Mouse (Mus musculus) midbrain, embryonic 14.5 days (tissue): ENCODE measurements around the gene Hps6. TPM values are rescaled to one million over a fixed set of nuclear protein-coding genes. Genes with fewer than 3 reads are reported as not detected.

Experiments
- ATAC-seq: fragments of 200-750 bp; cut with Nextera tagmentation; 2 replicates; pipeline ENCODE4 v1.8.0; 2017; ENCODE audit warnings: moderate number of reproducible peaks, moderate library complexity; ENCODE audit not compliant: low FRiP score, low TSS enrichment
- DNase-seq: peaks from one replicate; pipeline ENCODE4 v3.0.0-alpha.2; 2015
- H3K27ac ChIP-seq: fragments of 300-500 bp; sonication (generic); replicated peaks from 2 replicates; pipeline ENCODE4 v1.5.1; 2014; ENCODE audit warnings: mild to moderate bottlenecking, low read depth, low read length, moderate library complexity
- H3K27me3 ChIP-seq: fragments of 300-500 bp; sonication (generic); 2 replicates; pipeline ENCODE4 v1.6.1; 2014; ENCODE audit warnings: low read length, control low read depth, mixed read lengths; ENCODE audit not compliant: control insufficient read depth, insufficient read depth
- H3K36me3 ChIP-seq: fragments of 300-500 bp; sonication (generic); 2 replicates; pipeline ENCODE4 v1.6.1; 2014; ENCODE audit warnings: low read length, control low read depth; ENCODE audit not compliant: control insufficient read depth, insufficient read depth
- H3K4me1 ChIP-seq: fragments of 300-500 bp; sonication (generic); 2 replicates; pipeline ENCODE4 v1.6.1; 2014; ENCODE audit warnings: mild to moderate bottlenecking, antibody characterized with exemption, low read length, control low read depth; ENCODE audit not compliant: control insufficient read depth, insufficient read depth
- H3K4me2 ChIP-seq: fragments of 300-500 bp; sonication (generic); 2 replicates; pipeline ENCODE4 v1.6.1; 2014; ENCODE audit warnings: mild to moderate bottlenecking, low read length, moderate library complexity
- H3K4me3 ChIP-seq: fragments of 300-500 bp; sonication (generic); replicated peaks from 2 replicates; pipeline ENCODE4 v1.5.1; 2014; ENCODE audit warnings: low read depth, low read length
- H3K9ac ChIP-seq: fragments of 300-500 bp; sonication (generic); replicated peaks from 2 replicates; pipeline ENCODE4 v1.6.1; 2014; ENCODE audit warnings: mild to moderate bottlenecking, low read length, moderate library complexity
- H3K9me3 ChIP-seq: fragments of 300-500 bp; sonication (generic); 2 replicates; pipeline ENCODE4 v1.6.1; 2016; ENCODE audit warnings: low read length, control low read depth, mixed read lengths; ENCODE audit not compliant: control insufficient read depth
- WGBS: fragments of 180-500 bp; shearing (Covaris S2); extraction: QIAGEN DNeasy Blood & Tissue Kit; methylation state at CpG from one replicate; pipeline ENCODE4 v1.1.7; 2014; 5-methylcytosine and 5-hydroxymethylcytosine counted together
- polyA plus RNA-seq: library from polyadenylated mRNA; unstranded; fragments of >200 nt; fragmentation: Nextera tagmentation; extraction: Ambion mirVana; gene quantifications from 2 replicates; pipeline ENCODE4 v1.2.1, GENCODE M21; 2014

The Hps6 gene
- polyA plus RNA-seq, 1 experiment from 2014 or later, result 1.5 TPM

DNA sequence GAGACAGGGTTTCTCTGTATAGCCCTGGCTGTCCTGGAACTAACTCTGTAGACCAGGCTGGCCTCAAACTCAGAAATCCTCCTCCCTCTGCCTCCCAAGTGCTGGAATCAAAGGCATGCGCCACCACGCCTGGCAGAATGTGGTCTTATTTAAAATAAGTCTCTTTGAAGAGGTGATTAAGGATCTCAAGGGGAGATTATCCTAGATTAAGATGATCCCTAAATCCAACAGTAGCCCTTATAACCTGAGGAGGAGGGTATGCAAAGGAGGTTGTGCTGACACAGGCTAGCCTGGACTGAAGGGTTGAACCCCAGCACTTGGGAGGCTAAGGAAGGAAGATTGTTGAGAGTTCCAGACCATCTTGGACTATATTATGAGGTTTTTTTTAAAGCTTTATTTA lies 12.7 kb downstream of the Hps6 start:
- H3K9ac ChIP-seq, result no peak overlapping the region
- H3K27me3 ChIP-seq, result no peaks in the 10 kb centered on the region
- H3K4me2 ChIP-seq, result no peak overlapping the region
- no peaks in the 10 kb centered on the region for H3K4me1 ChIP-seq
- no peaks in the 10 kb centered on the region for H3K9me3 ChIP-seq
- DNase-seq, result no peak
- no peaks in the 10 kb centered on the region for H3K36me3 ChIP-seq
- WGBS, result 47% methylated on average over 2 of the region's 2 CpGs
- no peak for ATAC-seq
- no peak overlapping the region for H3K4me3 ChIP-seq
- no peak overlapping the region for H3K27ac ChIP-seq

- H3K4me3 ChIP-seq, result no peak overlapping the region
- no peaks in the 10 kb centered on the region for H3K9me3 ChIP-seq
- H3K4me1 ChIP-seq, result no peaks in the 10 kb centered on the region
- ATAC-seq, result no peak
- H3K4me2 ChIP-seq, result no peak overlapping the region
- no peak for DNase-seq
- no peak overlapping the region for H3K9ac ChIP-seq
- 0 out of 2 replicates have a peak, but pooled peaks cover under 1% of the 10 kb centered on the region for H3K36me3 ChIP-seq
- no peaks in the 10 kb centered on the region for H3K27me3 ChIP-seq
- H3K27ac ChIP-seq, result no peak overlapping the region
- WGBS, result 80% methylated on average over 6 of the region's 6 CpGs
These were observed 21.7 kb downstream of the Hps6 start for GRCm38 (mm10) chr19:46024959-46025358.

GRCm38 (mm10) chr19:46026567-46026966 lies 23.3 kb downstream of the Hps6 start:
- Histone ChIP-seq H3K4me1 (no peaks in the 10 kb centered on the region), H3K27ac (no peak overlapping the region), H3K36me3 (peaks cover 15% of the 10 kb centered on the region), H3K4me3 (no peak overlapping the region), H3K9me3 (no peaks in the 10 kb centered on the region), H3K27me3 (no peaks in the 10 kb centered on the region), H3K4me2 (no peak overlapping the region), H3K9ac (no peak overlapping the region)
- ATAC-seq, result no peak
- WGBS, result 53% methylated on average over 8 of the region's 8 CpGs
- DNase-seq, result no peak

GRCm38 (mm10) chr19:46028747-46029320 lies 25.5 kb downstream of the Hps6 start:
- H3K36me3 ChIP-seq, result peaks cover 38% of the 10 kb centered on the region
- 77% methylated on average over 11 of the region's 11 CpGs for WGBS
- H3K4me1 ChIP-seq, result no peaks in the 10 kb centered on the region
- ATAC-seq (no peak), DNase-seq (no peak)
- H3K4me3 ChIP-seq, result no peak overlapping the region
- H3K4me2 ChIP-seq, result no peak overlapping the region
- no peaks in the 10 kb centered on the region for H3K9me3 ChIP-seq
- no peaks in the 10 kb centered on the region for H3K27me3 ChIP-seq
- no peak overlapping the region for H3K9ac ChIP-seq
- no peak overlapping the region for H3K27ac ChIP-seq

- ATAC-seq, result no peak
- WGBS, result 95% methylated on average over 1 of the region's 1 CpGs
- DNase-seq, result no peak
- Histone ChIP-seq H3K27me3 (no peaks in the 10 kb centered on the region), H3K9ac (no peak overlapping the region), H3K4me3 (no peak overlapping the region), H3K27ac (no peak overlapping the region), H3K4me2 (no peak overlapping the region), H3K36me3 (peaks cover 46% of the 10 kb centered on the region), H3K9me3 (no peaks in the 10 kb centered on the region), H3K4me1 (no peaks in the 10 kb centered on the region)
These were observed 26.3 kb downstream of the Hps6 start for GRCm38 (mm10) chr19:46029652-46030051.

DNA sequence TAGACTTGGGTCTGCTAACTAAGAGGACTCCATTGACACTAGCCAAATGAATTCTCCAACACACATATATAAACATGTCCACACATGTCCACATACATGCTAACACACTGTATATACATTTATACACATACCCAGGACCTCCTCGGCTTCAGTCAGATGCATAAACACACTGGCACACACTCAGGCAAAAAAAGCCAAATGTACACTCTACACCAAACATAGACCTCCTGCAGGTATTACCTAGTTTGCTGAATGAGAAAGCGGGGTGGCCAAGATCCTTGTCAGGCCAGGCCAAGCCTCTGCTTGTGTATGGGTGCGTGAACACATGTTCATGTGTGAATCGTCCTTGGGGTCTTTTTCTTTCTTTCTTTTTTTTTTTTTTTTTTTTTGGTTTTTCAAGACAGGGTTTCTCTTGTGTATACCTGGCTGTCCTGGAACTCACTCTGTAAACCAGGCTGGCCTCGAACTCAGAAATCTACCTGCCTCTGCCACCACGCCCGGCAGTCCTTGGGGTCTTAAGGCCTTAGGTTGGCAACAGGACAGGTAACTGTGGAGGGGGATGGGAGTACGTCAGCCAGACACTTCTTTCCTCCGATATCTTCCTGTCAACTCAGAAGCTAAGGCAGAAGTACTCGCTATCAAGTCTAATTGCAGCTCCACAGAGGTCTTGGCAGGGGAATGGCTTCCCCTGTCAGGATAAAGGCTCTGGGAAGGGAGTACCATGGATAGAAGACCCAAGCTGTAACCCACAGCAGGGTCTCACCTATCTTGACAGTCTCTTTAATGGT lies 27.1 kb downstream of the Hps6 start:
- ATAC-seq (no peak), DNase-seq (no peak)
- H3K27me3 ChIP-seq, result no peaks in the 10 kb centered on the region
- 97% methylated on average over 10 of the region's 10 CpGs for WGBS
- H3K9me3 ChIP-seq, result no peaks in the 10 kb centered on the region
- H3K36me3 ChIP-seq, result peaks cover 54% of the 10 kb centered on the region
- no peak overlapping the region for H3K4me2 ChIP-seq
- H3K27ac ChIP-seq, result no peak overlapping the region
- H3K4me3 ChIP-seq, result no peak overlapping the region
- no peaks in the 10 kb centered on the region for H3K4me1 ChIP-seq
- H3K9ac ChIP-seq, result no peak overlapping the region

GRCm38 (mm10) chr19:46031689-46032432 lies 28.6 kb downstream of the Hps6 start:
- Histone ChIP-seq H3K4me2 (no peak overlapping the region), H3K27me3 (no peaks in the 10 kb centered on the region), H3K4me1 (peaks cover 8% of the 10 kb centered on the region; the same call in 1 of the 2 replicates), H3K9ac (no peak overlapping the region), H3K9me3 (no peaks in the 10 kb centered on the region), H3K4me3 (no peak overlapping the region), H3K36me3 (peaks cover 63% of the 10 kb centered on the region), H3K27ac (no peak overlapping the region)
- ATAC-seq (no peak; the same call in 1 of the 2 replicates), DNase-seq (no peak)
- 68% methylated on average over 9 of the region's 9 CpGs for WGBS

DNA sequence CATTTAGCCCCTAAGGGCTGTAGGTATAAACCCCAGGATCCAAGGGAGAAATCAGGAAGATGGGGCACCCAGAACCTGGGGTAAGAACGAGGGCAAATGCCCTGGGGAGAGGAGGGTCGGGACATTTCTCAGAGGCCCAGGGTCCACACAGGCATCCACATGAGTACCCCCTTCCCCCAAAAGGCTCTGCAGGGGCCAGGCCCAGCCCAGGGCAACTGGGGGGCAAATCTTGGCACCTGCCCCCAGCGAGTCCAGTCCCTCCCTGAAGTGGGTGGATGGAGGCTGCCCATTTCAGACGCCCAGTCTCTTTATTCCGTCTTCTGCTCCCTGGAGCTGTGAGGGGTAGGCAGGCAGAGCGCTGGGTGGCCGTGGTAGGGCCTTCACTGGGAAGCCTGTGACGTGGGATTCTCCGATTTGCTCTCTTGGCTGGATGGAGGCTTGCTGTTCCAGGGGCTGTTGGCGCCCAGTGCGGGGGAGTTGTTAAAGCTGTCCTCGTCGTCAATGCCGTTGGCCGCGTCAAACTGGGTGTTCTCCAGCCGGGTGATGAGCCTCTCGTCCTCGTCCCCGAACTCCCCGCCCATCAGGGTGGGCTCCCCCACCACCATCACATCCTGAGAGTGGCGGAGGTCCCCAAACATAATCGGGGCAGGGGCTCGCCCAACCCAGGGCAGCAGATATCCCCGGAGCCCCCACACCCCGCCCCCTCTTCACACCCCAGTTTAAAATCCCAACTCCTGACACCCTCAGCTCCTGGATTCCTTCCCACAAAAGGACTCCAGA lies 29.6 kb downstream of the Hps6 start:
- no peak overlapping the region for H3K4me3 ChIP-seq
- no peak overlapping the region for H3K4me2 ChIP-seq
- H3K27ac ChIP-seq, result no peak overlapping the region
- peaks cover 16% of the 10 kb centered on the region for H3K4me1 ChIP-seq
- no peak for ATAC-seq
- H3K36me3 ChIP-seq, result peaks cover 63% of the 10 kb centered on the region
- DNase-seq, result no peak
- H3K27me3 ChIP-seq, result no peaks in the 10 kb centered on the region
- no peaks in the 10 kb centered on the region for H3K9me3 ChIP-seq
- no peak overlapping the region for H3K9ac ChIP-seq
- WGBS, result 85% methylated on average over 26 of the region's 26 CpGs
